In the genomic region with DNA sequence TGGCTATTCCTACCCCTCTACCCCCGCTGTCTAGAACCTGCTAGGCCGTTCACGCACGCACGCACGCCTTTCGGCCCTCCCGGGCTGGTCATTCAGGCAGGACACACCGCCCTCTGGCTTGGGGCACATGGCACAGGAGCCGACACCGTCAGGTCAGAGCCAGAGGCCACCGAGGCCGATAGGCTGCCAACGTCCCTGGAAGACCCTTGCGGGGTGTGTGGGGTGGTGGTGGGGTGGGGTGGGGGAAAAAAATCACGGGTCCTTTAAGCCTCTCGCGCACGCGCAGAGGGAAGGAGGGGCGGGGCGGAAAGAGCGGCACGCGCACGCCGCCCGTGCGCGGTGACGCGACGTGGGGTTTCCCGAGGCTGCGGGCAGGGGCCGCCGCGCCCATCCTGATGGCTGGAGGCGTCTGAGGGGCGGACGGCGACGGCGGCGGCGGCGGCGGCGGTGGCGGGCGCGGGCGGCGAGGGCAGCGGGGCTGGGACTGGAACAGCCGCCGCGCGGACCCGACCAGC, we compare ENCODE assay signal across 8 mouse cellular contexts. TPM values are rescaled to one million over a fixed set of nuclear protein-coding genes. Genes with fewer than 3 reads are reported as not detected.
DNase-seq lines count a peak whose midpoint lies in the region; ATAC-seq lines count a peak whose summit lies in the region.

A gene (plus strand): TSS at position 372 of the 515 bp plus-strand sequence.

- whole genome bisulfite sequencing in hindbrain, embryonic 16.5 days, result under 1% methylated on average over 30 of the region's 60 CpGs
- 2% methylated on average over 28 of the region's 60 CpGs for WGBS in macrophage (ENCODE audit: missing documents)

- peaks cover 59% of the 10 kb centered on the region for H3K79me2 ChIP-seq in macrophage (ENCODE audit: inconsistent target)

- peak within 1 kb of the TSS; percentile 95 for H3K27ac ChIP-seq in hindbrain, embryonic 16.5 days (ENCODE audit: low read depth, low read length)
- peak within 1 kb of the TSS; percentile 93 for H3K27ac ChIP-seq in macrophage

- no peaks in the 10 kb centered on the region for H3K9me3 ChIP-seq in hindbrain, embryonic 16.5 days (ENCODE audit: control insufficient read depth, low read length)

- no peaks in the 10 kb centered on the region for H3K27me3 ChIP-seq in hindbrain, embryonic 16.5 days (replicated peaks; ENCODE audit: control insufficient read depth, insufficient read depth, low read length)

- H3K4me3 ChIP-seq in hindbrain, embryonic 16.5 days (ENCODE audit: low read length), result peak within 1 kb of the TSS; percentile 98
- H3K4me3 ChIP-seq in macrophage (ENCODE audit: inconsistent target), result peak within 1 kb of the TSS; percentile 77

- H3K9ac ChIP-seq in hindbrain, embryonic 16.5 days (ENCODE audit: low read depth, low read length), result peak within 1 kb of the TSS; percentile 100

- ATAC-seq in hindbrain, embryonic 16.5 days, result peak; percentile 83

- H3K4me2 ChIP-seq in hindbrain, embryonic 16.5 days (ENCODE audit: low read length), result peak within 1 kb of the TSS; percentile 85

- H3K36me3 ChIP-seq in hindbrain, embryonic 16.5 days (ENCODE audit: control insufficient read depth, insufficient read depth, low read length), result no peaks in the 10 kb centered on the region
- no peaks in the 10 kb centered on the region for H3K36me3 ChIP-seq in macrophage (ENCODE audit: inconsistent target)

- peak; percentile 90 for DNase-seq in T-cell, adult 2 months (ENCODE audit: low spot score)
- DNase-seq in cerebellum, postnatal 36 days, result peak; percentile 96 to 98
- DNase-seq in gastrocnemius, adult 18-20 months (ENCODE audit: low spot score), result peak; percentile 94
- peak; percentile 94 for DNase-seq in left cerebral cortex, adult 18-20 months (ENCODE audit: low spot score in 2 of 2)
- DNase-seq in right cerebral cortex, adult 18-20 months, result peak; percentile 93
- peak; percentile 84 for DNase-seq in urinary bladder, postnatal 10 days (ENCODE audit: low spot score)

- H3K4me1 ChIP-seq in hindbrain, embryonic 16.5 days (ENCODE audit: control insufficient read depth, insufficient read depth, low read depth, low read length), result peaks cover 34% of the 10 kb centered on the region

RNA-seq across cellular contexts. Expression of the gene that starts here (rescaled TPM):
- total RNA-seq in gastrocnemius, adult 18-20 months (2021), result 10 to 100 TPM; 48.6 to 59.8 TPM
- 1,017 and 1,097 TPM in 2 replicates for polyA plus RNA-seq in hindbrain, embryonic 16.5 days (2015; fragmentation: Nextera tagmentation; extraction: Ambion mirVana)
- 100 to 1,000 TPM; 859 to 881 TPM for total RNA-seq in left cerebral cortex, adult 18-20 months (2021)
- 100 to 1,000 TPM; 129 to 332 (median 233) TPM for total RNA-seq in macrophage (2018; cell fraction: chromatin; rRNA removed)
- total RNA-seq in macrophage (2018; cell fraction: cytosol; rRNA removed), result 100 to 1,000 TPM; 274 to 542 (median 359) TPM
- 100 to 1,000 TPM; 160 to 375 (median 290) TPM for total RNA-seq in macrophage (2018; cell fraction: nucleus; rRNA removed)
- 216 to 287 TPM (median 286 TPM) in 3 replicates for polyA plus RNA-seq in macrophage (2018)

Comparison
In these comparisons a context has a peak if more than half of its experiments do, and no peak if none do; other contexts are left out.
1. Peak in every context shown above with its lines: DNase-seq, ATAC-seq, H3K4me3 ChIP-seq and H3K27ac ChIP-seq.
2. RNA of the gene that starts here (total RNA-seq): 859 to 881 TPM in left cerebral cortex, adult 18-20 months; 48.6 to 59.8 TPM in gastrocnemius, adult 18-20 months; every median in the first group is over 10 times any median in the second.